Mouse (Mus musculus) CD4-positive helper T cell, adult 2 months (primary cell): Measurements from ENCODE around the gene Zfp804b.
"Not testable (repeated sequence)": the region's sequence is repeated elsewhere in the genome, so short reads cannot be mapped to it uniquely, and the experiment has no call there.

Source experiments
- DNase-seq: peaks from one replicate; pipeline ENCODE4 v3.0.0-alpha.2; 2012; ENCODE audit warnings: low read depth, missing footprints, low spot score

Gene Zfp804b

DNA sequence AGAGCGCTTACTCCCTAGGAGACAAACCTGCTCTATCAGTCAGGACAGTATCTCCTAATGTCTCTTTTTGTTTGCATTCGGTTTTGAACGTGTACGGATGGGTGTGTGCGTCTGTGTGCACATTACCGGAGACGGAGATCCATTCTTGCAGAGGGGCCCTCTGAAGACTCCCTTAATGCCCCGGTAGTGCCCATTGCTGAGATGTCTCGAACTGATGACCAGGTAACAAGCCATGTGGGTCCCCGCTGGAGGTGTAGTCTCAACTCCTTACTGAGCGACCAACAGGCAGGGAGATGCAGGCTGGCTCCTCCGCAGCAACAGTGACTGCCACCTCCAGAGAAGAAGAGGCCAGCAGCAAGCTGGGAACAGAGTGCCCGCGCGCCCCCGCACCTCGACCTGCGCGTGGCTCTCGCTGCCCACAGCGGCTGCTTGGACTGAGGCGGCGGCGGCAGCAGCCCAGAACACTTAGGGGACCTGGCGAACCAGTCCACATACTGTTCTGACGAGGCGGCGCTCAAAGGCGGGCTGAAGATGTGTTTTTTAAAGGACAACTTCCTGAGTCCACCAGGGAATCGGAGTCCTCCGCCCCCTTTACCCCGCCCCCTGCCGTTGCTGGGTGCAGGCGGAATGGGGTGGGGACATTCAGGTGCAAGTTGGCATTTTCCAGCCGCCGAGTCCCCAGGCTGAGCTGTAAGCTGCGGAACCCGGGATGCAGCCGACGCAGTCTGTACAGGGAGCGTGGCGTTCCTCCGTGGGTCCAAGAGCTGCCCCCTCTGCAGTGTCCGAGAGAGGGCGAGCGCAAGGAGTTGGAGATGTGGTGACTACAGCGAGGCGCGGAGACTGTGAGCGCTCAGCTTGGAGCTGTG is at the start of gene Zfp804b:
Zfp804b (minus strand) TSS at position 612 of the 866 bp plus-strand sequence.
- no peak for DNase-seq

- not testable (repeated sequence) for DNase-seq
Measured at GRCm38 (mm10) chr5:7364616-7365015, 20.1 kb upstream of the Zfp804b start.

DNA sequence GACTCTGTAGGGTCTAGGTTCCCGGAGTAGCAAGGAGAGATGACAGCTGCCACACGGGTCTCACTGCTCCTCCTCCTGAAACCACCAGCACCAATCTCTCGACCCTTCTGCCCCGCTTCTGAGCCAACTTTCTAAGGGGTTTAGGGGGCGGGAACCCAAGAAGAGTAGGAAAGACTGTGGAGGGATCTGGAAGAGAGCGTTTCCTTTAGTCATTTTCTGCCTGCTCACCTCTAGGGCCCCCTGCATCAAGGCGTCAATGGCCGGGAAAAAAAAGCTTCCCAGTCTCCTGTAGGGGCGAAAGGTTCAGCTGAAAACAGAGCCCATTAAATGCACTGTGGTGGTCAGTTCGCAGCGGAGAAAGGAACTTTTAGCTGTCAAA is 444 bp upstream of the Zfp804b start:
- DNase-seq = no peak

DNA sequence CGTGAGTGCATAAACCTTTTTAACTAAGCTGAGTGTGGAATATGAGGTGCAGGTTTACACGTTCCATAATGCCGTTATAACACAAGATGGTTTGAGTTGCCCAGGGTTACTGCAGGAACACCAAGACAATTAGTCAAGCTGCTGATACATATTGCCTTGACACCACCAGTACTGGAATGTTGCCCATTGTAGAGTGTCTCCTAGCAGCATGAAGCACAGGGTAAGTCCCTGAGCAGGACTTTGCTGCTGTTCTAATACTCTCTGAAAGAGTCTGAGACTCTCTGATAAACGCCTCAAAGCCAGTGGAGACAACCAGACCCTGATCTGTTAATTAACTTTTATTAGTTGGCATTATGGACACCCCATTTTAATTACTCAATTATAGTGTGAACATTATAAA is 19.0 kb downstream of the Zfp804b start:
- no peak for DNase-seq

DNA sequence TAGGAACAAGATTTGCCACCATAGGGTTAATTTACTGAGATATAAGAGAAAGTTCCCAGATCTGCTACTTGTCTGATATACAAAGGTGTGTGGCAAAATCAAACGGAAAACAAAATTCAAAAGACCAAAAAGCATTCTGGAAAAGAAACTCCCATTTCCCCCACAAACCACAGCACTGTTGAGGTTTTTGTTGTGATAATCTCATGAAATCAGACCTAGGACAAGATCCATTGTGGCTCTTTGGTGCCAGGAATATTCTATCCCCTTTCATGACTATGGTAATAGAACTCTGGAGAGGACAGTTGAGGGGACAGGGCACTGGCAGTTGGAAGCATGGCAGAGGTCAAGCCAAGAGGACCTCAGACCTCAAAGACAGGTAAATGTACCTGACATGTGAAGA is 40.7 kb downstream of the Zfp804b start, which contains the start of gene Tex47:
Tex47 (plus strand) TSS at position 301 of the 400 bp plus-strand sequence.
- no peak for DNase-seq

DNA sequence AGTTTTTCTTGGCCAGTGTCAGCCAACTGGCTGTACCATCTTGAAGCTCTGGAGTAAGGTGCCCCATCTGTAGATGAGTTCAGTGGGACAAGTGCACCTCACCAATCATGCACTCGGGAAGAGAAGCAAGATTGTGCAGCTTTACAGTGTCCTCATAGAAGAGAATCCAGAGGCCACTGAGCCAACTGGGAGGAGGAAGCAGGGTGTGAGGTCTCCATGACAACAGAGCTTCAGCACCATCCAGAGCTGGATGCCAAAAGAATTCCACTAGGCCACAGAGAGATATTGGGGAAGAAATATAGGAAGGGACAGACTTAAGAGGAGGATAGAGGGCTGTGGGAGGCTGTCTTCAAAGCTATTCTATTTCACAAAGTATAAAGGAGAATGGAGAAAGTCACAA is 41.6 kb downstream of the Zfp804b start:
- DNase-seq = no peak

- no peak for DNase-seq
Measured at GRCm38 (mm10) chr5:7284336-7284735, 60.2 kb downstream of the Zfp804b start.

DNA sequence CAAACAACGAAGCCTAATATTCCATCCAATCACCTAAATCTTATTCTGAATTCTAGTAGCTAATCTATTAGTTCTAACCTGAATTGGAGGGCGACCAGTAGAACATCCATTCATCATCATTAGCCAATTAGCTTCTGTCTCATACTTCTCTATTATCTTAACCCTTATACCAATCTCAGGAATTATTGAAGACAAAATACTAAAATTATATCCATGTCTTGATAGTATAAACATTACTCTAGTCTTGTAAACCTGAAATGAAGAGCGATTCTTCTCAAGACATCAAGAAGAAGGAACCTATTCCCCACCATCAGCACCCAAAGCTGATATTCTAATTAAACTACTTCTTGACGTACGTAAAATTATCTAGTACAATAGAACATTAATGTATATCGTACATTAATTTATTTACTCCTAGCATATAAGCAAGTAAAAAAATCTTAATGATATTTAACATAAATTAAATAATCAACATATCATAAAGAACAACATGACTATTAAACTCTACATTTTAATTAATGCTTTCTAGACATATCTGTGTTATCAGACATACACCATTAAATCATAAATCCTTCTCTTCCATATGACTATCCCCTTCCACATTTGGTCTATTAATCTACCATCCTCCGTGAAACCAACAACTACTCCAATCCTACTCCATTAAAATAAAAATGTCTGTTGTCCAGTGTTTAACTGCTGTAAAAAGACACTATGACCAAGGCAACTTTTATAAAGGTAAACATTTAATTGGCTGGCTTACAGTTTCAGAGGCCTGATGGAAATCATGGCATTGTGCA is 67.7 kb downstream of the Zfp804b start:
- no peak for DNase-seq

DNA sequence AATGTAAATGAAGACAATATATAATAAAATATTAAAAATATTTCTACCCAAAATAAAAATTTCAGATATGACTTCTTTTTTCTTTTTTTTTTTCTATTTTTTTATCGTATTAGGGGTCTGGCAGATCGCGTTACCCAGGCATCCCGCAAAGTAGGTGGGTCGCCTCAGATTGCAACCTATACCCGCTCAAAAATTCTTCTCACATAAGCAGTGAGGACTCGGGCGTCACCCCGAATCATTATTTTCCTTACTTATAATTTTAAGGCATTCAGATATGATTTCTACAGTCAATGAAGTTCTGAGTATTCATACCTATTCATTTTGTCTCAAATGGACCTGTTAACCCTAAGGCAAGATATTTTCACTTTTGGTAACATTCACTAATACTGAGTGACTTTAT is 167.0 kb downstream of the Zfp804b start:
- no peak for DNase-seq

- DNase-seq = no peak
Measured at GRCm38 (mm10) chr5:7139658-7140057, 204.9 kb downstream of the Zfp804b start.

- DNase-seq = no peak
Measured at GRCm38 (mm10) chr5:7102387-7102786, 242.2 kb downstream of the Zfp804b start.

- no peak for DNase-seq
Measured at GRCm38 (mm10) chr5:7073936-7074631, 270.5 kb downstream of the Zfp804b start.

DNA sequence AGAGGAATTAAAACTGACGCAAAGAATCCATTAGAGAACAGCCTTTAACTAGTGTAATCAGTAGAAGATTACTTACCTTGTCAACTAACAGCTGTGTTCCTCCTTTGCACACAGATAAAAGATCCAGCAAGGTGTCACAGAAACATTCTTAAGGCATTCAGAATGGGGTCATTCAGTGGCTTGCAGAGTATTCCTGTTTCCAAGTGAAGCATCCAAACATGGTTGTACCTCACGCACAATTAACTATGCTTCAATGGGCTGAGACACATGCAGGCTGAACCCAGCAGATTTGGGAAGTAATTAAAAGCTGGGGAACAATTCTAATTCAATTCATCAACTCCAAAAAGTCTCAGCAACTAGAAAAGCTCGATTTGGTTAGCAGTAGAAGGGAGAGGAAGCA is 337.1 kb downstream of the Zfp804b start:
- DNase-seq = no peak

DNA sequence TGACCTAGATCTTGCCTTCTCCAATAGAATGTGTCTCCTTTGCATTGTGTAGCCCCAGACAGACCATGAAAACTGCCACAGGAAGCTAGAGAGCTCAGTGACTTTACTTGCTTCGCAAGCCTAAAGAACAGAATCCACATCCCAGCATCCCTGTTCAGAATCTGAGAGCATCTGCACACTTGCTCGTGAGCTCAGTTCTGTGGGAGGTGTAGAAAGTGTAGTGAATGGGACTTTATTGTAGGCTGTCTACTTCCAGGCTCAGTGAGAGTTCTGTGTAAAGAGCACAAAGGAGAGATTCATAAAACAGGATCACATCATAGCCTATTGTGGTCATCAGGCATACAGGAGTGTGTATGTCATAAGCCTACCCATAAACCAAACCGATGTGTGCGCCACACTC is 360.6 kb downstream of the Zfp804b start:
- no peak for DNase-seq

DNA sequence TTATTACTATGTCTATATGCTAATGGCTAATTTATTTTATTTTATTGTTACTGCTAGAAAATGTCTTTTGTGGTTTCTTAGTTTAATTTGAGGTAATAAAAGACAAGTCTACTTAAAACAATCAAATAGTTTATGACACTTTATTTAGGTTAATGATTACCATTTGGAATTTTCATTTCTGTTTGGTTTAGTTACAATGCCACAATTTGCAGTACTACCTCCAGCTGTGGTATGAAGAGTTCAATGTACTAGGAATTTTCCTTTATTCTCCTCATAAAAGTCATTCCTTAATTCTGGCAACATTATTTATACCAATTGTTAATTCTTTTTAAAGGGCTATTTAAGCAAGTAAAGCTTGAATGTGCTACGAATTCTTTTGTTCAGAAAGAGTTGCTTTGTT is 409.7 kb downstream of the Zfp804b start:
- no peak for DNase-seq

DNA sequence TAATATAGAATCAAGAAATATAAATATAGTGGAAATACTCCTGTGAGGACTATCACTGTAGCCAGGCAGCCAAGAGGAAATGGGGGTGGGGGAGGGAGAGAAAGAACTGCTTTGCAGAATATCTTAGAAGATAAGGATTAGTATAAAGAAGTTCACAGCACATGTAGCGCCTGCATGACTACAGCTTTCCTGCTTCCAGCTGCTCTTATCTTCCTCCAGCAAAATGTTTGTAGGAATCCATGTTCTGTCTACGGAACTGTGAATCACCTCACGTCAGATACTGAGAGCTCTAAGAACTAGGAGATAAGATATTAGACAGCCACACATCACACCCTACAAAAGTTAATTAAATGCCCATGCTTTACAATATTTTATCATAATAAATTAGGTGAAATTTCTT is 433.3 kb downstream of the Zfp804b start:
- DNase-seq = no peak

- DNase-seq = no peak
Measured at GRCm38 (mm10) chr5:6881396-6881795, 463.2 kb downstream of the Zfp804b start.

GRCm38 (mm10) chr5:6871566-6871965 is 473.0 kb downstream of the Zfp804b start:
- DNase-seq = no peak

DNA sequence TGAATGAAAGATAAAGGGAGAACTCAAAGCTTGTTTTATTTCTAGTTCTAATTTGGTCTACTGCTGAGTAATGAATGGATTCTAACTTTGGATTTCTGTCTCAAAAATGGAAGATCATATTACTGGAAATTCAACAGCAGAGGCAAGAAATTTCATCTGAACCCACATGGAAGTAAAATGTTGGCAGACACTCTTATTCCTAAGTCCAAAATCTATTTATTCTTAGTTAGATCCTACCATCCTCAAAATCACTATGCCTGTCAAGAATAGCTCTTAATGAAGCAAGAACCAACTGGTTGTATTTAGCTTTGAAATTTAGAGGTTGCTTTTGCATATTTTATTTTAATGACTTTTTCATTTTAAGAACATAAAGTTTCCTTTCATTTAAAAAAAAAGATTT is 473.6 kb downstream of the Zfp804b start:
- DNase-seq = no peak

DNA sequence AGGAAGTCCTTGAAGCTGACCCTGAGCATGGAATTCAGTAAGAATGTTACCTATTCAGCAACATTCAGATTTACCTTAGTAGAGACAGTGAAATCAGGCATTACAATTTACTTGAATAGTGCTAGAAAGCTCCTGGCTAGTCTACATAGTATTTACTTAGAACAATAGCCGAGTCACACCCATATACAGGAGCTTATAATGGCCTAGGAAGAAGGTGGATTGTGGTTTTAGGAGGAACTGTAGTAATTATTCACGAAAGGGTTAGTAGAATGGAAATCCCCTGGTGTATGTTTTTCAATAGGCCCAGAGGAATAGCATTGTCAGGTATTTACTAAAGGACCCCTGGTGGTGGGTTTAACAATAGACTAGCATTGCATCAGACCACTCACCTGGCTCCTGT is 549.2 kb downstream of the Zfp804b start:
- DNase-seq = no peak

DNA sequence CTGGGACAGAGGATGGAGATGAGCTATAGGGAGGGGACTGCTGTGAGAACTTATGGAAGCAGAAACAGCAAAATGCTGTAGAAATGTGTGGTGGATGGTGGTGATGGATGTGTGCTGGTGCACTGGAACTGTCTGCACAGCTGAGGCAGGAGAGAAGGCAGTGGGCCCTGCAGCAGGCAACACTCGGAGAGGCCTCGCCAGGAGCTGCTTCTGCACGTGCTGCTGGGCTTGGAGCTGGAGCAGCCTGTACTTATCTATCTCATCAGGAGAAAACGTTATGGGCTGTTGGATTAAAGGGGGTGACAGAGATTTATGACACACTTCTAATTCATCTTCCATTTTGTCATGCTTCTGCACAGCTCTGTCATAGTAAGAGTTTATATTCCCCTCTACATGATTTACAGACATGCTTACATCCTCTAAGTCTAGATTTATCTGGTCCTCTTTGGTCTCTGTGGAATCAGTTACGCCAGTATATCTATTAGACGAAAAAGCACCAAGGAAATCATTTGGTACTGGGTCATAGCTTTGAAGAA is 575.1 kb downstream of the Zfp804b start:
- no peak for DNase-seq
